Mouse (Mus musculus): ENCODE measurements around the gene Gm14391. TPM values are rescaled to one million over a fixed set of nuclear protein-coding genes. Genes with fewer than 3 reads are reported as not detected.
"Not testable (repeated sequence)": the region's sequence is repeated elsewhere in the genome, so short reads cannot be mapped to it uniquely, and the experiment has no call there.

The Gm14391 gene
- polyA plus RNA-seq, 1 experiment from 2014 or later = 8.1 TPM

DNA sequence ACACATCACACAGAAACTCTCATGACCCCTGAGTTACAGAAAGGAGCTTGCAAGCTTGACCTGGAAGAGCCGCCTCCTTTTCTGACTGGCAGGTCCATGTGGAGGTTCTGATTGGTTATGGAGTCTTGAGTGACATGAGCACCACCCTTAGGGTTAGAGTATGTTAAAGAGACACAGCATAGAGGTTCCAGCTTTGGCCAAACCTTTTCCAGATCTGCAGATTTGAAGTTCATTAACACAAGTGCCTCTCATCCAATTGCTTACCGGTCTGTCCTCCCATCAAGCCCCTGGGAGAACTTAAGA, 64.8 kb downstream of the Gm14391 start, which contains the start of gene Gm14399:
Gene Gm14399 (minus strand): TSS at position 20 of the 303 bp plus-strand sequence.
- H3K9ac ChIP-seq = peak within 1 kb of the TSS; percentile 53; the same call in 1 of the 2 replicates
- ATAC-seq (ENCODE audit: low FRiP score, low read depth) = not testable (repeated sequence)
- H3K4me3 ChIP-seq = peak within 1 kb of the TSS; percentile 49

GRCm38 (mm10) chr2:175141118-175141992, 65.4 kb downstream of the Gm14391 start:
- not testable (repeated sequence) for ATAC-seq (ENCODE audit: low FRiP score, low read depth); H3K36me3 ChIP-seq; H3K27me3 ChIP-seq; H3K9me3 ChIP-seq; H3K27ac ChIP-seq; H3K4me1 ChIP-seq
- peak overlapping the region; percentile 55 for H3K4me2 ChIP-seq (replicated peaks)
- peak overlapping the region; percentile 49 for H3K4me3 ChIP-seq
- WGBS = 2% methylated on average over 25 of the region's 25 CpGs
- H3K9ac ChIP-seq = peak overlapping the region; percentile 53; the same call in 1 of the 2 replicates

More for the DNA sequence above, 64.8 kb downstream of the Gm14391 start, which contains the start of gene Gm14399:
- H3K27ac ChIP-seq, H3K27me3 ChIP-seq, H3K36me3 ChIP-seq, H3K9me3 ChIP-seq, H3K4me1 ChIP-seq: not testable (repeated sequence)
- peak within 1 kb of the TSS; percentile 55 for H3K4me2 ChIP-seq (replicated peaks)
- 0% methylated on average over 1 of the region's 2 CpGs for WGBS

Other genes starting within 250 kb of the Gm14391 start
- 0.15 and 0.33 TPM in 2 replicates for gene Gm14444, start 196.7 kb downstream of the Gm14391 start, polyA plus RNA-seq (2015; fragmentation: Nextera tagmentation; extraction: Ambion mirVana)
- gene Gm14393, start 139.1 kb downstream of the Gm14391 start, polyA plus RNA-seq (2015; fragmentation: Nextera tagmentation; extraction: Ambion mirVana) = 0.46 and 1.0 TPM in 2 replicates
- gene Gm14399, start 64.9 kb downstream of the Gm14391 start, polyA plus RNA-seq (2015; fragmentation: Nextera tagmentation; extraction: Ambion mirVana) = 4.0 and 4.1 TPM in 2 replicates
- 1.3 and 1.5 TPM in 2 replicates for gene Gm14443, start 31.0 kb downstream of the Gm14391 start, polyA plus RNA-seq (2015; fragmentation: Nextera tagmentation; extraction: Ambion mirVana)
- gene Gm14440, start 68.2 kb upstream of the Gm14391 start, polyA plus RNA-seq (2015; fragmentation: Nextera tagmentation; extraction: Ambion mirVana) = 3.6 TPM in 1 of 2 replicates, not detected in the other
- gene Gm4631, start 131.3 kb upstream of the Gm14391 start, polyA plus RNA-seq (2015; fragmentation: Nextera tagmentation; extraction: Ambion mirVana) = 17.3 and 20.5 TPM in 2 replicates
- 4.8 and 4.9 TPM in 2 replicates for gene Zfp968, start 165.5 kb upstream of the Gm14391 start, polyA plus RNA-seq (2015; fragmentation: Nextera tagmentation; extraction: Ambion mirVana)
- 13.5 and 16.6 TPM in 2 replicates for gene Gm4724, start 228.9 kb upstream of the Gm14391 start, polyA plus RNA-seq (2015; fragmentation: Nextera tagmentation; extraction: Ambion mirVana)